Mouse (Mus musculus) cerebellum, adult 8-10 months (tissue): ENCODE measurements around the gene Irx4.

Experiments
- DNase-seq: peaks from one replicate; pipeline ENCODE4 v3.0.0; 2022

Irx4 gene

DNA sequence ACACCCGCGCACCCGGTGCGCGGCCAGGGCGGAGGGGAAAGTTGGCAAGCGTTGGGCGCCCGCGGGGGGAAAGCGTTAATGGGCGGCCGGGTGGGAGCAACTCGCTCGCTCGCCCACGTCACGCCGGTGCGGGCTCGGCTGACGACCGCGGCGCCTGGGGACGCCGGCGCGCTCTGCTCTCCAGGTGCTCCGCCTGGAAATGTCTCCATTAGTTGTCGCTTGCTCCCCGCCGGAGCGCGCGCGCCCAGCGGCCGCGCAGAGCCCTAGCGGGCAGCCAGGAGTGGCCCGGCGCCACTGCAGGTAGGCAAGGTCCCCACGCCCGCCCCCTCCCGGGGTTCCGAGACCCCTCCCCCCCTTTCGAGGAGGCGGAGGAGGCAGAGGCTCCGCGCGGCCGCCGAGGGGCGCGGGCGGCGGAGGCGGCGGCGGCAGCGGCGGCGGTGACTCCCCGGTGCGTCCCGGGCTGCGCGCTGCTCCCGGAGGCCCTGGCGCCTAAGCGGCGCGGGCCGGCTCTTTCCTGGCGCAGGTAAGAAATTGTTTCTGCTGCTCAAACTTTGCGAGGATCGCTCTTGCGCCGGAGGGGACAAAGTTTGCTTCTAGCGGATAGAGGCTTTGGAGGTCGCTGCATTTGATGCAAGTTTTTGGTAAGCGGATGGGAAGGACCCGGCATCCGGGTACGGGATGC, at the start of gene Irx4:
Gene Irx4 (plus strand): TSS at position 126 of the 682 bp plus-strand sequence.
- DNase-seq, result no peak

DNA sequence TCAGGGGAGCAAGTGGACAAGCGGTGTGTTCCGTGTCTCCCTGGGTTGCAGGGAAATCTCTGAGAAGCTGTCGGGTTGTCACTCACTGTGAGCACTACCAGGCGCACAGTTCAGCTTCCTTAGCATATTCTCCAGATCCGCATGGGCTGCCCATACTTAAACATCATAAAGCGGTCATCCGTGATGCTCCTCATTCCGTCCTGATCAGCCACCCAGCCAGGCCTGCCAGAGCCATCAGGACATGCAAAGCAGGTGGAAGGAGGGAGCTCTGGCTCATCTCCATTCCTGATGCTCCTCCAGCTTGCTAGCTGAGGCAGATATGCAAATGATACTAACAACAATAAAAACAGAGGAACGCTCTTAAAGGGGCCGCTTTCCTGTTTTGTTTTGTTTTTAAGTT, 46.0 kb upstream of the Irx4 start:
- DNase-seq, result no peak

DNA sequence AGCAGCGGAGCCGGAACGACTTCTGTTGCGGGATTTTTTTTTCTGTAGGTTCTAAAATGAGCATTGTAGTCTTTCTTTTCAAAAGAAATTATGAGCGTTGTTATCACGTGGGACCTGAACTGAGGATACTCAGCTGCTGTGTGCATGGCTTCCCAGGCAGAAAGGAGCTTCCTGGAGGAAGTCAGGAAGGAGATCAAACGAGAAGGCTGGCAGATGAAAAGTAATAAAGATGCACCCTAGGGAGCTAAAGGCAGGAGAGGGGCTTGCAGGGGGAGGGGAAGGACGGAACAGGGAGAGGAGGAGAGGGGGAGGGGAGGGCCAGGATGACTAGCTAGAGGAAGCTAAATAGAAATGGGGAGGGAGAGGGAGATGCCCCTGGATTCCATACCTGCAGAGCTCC, 23.8 kb upstream of the Irx4 start:
- no peak for DNase-seq

GRCm38 (mm10) chr13:73239191-73239746, 21.0 kb upstream of the Irx4 start:
- DNase-seq, result no peak

DNA sequence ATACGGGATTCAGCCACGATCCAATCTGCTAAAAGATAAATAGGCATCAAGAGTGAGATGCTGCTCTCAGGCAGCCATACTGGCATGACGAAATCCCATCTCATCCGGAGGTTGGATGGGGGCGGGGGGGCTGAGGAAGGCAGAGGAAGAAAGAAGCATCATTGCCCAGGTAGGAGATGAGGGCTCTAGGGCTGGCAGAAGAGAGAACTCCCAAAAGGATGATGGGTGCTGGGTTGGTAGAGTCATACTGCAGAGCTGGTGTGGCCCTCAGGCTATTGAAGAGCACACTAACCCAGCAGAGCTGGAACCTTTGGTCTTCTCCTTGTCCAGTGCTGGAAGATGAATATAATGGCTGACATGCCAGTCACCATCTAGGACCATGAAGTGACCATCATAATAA, 17.7 kb upstream of the Irx4 start:
- DNase-seq, result no peak

DNA sequence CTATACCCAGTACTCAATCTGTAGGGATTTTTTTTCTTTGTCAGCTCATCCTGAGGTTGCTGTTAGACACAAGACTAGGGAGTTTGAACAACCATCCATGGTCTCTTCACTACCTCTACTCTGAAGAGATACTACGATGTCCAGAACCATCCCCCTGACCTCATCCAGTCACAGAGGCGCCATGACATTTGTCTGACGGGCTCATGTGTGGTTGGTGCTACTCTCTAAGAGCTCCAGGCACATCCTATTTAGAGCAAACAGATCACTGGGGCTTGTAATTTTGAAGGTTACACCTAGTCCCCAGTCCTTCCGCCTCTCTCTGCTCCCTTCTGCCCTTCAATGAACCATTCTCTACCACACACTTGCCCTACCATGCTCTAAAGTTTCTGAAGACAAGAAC, 13.3 kb upstream of the Irx4 start:
- DNase-seq, result no peak

GRCm38 (mm10) chr13:73251222-73251621, 9.1 kb upstream of the Irx4 start:
- no peak for DNase-seq

DNA sequence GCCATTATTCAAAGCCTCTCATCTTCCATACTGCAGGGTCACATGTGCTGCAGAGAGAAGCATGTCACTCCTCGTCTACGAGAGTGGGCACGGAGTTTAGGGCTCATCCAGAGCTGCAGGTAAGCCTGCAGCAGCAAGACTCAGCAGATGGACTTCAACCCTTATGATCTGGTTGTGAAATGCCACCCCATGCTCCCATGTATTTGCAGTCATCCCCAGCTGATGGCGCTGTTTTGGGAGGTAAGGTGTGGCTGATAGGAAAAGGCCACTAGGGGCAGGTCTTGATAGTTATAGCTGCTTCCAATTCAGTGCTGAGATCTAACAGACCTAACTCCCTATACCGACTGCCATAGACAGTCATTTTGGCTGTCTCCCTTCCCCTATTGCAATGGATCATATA, 8.3 kb upstream of the Irx4 start:
- DNase-seq, result no peak

DNA sequence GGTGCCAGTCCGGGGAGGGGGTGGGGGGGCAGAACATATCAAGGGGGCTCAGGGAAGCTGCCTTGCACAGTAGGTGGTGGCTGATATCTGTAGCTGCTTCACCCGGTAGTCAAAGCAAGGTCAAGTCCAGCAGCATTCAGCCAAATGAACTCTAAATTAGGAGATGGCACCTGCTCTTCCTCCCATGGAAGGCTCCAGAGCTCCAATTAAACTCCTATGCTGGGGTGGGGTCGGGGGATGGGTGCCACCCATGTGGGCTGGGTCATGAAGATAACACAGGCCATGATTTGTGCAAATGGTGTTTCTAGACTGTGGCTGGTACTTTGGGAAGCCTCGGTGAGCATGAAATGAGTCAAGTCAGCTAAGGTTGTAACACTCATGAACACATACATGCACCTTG, 1.9 kb upstream of the Irx4 start:
- no peak for DNase-seq

DNA sequence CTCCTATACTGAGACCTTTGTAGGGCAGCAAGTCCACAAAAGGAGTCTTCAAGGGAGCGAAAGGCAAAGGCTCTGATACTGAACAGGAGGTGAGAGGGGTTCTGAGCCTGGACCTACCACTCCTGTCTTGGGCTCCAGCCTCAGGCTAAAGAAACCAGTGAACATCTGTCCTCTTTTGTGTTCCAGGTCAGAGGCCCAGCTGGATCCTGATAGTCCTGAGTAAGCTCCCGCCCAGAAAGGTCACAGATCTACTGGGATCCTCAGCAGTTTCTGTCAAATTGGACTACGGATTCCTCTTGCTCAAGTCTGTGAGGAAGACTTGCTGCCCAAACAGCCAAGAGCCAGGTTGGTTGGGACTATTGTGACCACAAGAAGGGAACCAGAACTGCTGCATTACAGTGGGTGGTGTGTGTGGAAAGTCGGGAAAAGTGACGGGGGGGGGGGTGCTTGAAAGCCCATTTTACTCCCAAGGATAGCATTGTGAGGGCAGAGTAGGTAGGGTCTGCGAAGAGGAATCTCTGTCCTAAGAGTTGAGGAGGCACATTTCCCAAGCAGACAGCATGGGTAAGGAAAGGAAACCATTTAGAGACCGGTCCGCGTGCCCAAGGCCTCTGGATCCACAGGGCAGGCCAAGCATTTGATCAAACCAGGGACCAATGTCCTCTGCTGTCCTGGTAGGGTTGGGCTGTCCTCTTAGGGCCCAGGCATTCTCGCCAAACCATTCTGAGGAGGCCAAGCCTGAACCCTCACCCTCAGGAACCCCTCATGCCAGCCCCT, 514 bp upstream of the Irx4 start:
- DNase-seq, result no peak

- no peak for DNase-seq
Measured at GRCm38 (mm10) chr13:73261036-73261730, 904 bp downstream of the Irx4 start.

DNA sequence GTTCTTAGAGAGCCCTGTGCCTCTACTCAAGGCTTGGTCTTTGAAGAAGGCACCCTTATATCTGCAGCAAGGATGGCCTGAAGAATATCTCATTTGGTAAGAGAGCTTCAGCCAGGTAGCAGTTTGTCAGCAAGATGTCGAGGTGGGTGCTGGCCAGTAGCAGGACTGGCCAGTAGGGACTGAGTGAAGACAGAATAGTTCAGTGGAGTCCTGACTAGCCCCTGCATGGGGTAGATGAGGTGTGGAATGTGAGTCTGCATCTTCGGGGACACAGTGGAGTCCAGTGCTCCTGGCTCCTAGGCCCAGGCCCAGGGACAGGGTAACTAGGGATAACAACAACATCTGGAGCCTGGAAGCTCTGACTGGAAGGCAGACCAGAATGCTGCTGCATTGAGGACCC, 1.6 kb downstream of the Irx4 start:
- no peak for DNase-seq

DNA sequence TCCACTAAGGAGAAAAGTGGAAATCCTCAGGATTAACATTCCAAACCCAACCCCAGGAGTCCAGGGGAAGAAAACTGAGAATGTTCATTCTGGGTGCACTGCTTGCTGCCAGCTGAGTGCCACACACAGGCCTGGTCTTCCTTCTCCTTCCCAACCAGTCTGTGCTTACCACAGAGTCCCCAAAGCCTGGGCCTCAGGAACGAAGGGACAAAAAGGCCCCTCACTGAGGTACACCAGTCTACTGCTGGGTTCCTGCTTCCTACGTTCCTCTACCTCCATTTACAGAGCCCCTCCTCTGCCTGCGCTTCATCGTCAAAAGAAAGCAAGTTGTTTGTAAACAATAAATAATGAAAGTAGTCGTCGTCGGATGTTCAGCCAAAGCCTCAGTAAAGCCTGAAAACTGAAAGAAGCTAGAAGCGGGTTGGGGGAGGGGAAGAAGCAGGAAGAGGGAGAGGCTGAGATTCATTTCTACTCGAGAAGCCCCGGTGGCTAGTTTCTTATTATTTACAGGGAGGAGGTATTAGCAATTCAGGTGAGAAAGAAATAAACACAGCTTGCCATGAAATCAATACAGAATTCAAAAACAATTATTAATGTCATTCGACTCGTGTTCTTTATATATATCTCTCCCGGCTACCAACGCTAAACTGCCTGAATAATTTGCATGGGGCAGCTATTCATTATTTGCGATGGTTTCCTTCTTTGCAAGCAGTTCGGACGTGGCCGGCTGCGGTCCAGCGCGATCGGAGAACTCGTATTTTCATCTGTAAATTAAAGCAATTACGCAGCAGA, 2.3 kb downstream of the Irx4 start:
- DNase-seq, result no peak

DNA sequence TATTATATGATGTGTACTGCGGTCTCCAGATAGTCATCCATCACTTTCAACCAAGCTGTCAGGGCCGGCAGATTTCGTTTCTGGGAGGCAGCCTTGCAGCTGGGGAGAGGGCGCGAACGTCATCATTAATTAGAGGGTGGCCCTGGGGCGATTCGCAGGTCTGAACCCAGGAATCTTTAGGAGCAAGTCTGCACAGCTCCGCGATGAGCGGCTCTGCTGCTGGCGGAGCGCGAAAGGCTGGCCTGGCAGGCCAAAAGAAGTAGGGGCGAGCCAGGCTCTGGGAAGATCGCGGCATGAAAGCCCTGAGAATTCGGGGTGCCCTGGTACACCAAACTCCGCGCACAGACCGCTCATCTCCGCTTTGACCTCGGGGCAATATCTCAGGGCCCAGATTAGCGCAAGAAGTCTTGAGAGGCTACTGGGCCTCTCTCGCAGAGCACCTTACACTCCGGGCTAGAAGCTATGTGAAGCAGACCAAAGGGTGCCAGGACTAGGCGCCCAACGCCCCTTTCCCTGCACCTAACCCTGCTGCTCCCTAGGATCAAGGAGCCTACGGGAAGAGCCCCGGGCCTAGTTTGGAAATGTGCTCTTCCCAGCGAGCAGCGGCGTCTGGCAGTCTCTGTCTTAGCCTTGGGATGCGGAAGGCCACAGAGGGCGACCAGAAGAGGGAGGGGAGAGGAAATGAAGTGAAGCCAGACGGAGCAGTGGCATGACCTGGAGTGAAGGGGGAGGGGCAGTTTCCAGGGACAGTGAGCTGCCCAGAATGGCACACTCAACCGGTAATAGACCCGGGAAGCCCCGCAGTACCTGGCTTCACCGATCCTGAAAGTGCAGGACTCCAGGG, 3.1 kb downstream of the Irx4 start:
- DNase-seq, result no peak

DNA sequence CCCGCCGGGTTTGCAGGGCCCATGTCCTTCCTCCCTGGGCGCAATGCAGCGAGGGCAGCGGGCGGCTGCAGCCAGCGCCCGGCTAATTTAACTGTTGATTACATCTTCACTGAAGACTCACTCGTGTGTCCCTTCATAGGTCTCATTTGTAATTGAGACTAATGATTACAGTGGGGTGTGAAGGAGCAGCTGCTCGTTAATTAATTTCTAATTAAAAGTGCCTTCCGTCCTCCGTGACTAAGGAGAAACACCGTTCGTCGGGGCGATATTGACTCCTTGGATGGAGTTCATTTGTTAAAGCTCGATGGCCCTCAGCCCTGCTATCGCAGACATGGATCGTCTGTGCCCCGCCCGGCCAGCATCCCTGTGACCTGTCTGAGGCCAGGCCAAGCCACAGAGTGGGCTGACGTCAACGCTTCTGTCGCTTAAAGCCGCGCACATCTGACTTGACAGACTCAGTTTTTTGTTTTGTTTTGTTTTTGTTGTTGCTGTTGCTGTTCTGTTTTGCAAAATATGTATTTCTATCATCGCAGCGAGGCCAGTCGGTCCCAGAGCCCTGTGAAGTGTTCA, 4.0 kb downstream of the Irx4 start:
- no peak for DNase-seq

DNA sequence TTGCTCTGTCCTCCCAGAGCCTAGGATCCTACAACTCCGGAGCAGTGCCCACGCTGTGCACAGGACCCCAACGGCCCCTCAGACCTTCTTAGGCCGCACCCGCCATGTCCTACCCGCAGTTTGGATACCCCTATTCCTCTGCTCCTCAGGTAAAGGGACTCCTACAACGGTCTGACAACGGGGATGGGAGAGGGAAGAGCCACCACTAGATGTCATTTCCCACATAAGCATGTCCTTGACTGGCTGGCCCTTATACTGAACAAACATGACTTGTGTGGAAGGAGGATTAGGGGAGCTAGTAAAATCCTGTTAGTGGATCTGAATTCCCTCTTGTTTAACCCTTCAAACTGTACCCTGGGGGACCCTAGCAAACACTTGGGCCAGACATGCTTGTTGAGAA, 4.6 kb downstream of the Irx4 start:
- no peak for DNase-seq

DNA sequence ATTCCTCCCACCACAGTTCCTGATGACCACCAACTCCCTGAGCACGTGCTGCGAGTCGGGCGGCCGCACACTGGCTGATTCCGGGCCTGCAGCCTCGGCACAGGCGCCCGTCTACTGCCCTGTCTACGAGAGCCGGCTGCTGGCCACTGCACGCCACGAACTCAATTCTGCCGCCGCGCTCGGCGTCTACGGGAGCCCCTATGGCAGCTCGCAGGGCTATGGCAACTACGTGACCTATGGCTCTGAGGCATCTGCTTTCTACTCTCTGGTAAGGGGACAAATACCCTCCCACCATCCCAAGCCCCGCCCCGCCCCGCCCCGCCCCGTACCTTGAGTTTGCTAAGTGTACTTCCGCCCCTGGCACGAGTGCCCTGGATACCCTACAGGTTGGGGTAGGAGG, 5.2 kb downstream of the Irx4 start:
- no peak for DNase-seq

DNA sequence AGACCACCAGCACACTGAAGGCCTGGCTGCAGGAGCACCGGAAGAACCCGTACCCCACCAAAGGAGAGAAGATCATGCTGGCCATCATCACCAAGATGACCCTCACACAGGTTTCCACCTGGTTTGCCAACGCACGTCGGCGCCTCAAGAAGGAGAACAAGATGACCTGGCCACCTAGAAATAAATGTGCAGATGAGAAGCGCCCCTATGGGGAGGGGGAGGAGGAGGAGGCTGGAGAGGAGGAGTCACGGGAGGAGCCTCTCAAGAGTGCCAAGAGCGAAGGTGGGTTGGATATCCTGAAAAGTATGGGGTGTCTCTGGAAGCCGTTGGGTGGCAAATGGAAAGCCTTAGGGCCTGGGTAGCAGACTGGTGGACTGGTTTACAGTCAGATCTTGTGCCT, 7.3 kb downstream of the Irx4 start:
- no peak for DNase-seq

GRCm38 (mm10) chr13:73268702-73269101, 8.4 kb downstream of the Irx4 start:
- no peak for DNase-seq

GRCm38 (mm10) chr13:73269251-73269650, 9.0 kb downstream of the Irx4 start:
- no peak for DNase-seq

GRCm38 (mm10) chr13:73269891-73270290, 9.6 kb downstream of the Irx4 start:
- no peak for DNase-seq
